Mouse (Mus musculus): ENCODE measurements around the gene Il15ra. TPM values are rescaled to one million over a fixed set of nuclear protein-coding genes. Genes with fewer than 3 reads are reported as not detected.

The Il15ra gene
- total RNA-seq, 2 experiments from 2014 or later, result 29.8 to 38.6 TPM

DNA sequence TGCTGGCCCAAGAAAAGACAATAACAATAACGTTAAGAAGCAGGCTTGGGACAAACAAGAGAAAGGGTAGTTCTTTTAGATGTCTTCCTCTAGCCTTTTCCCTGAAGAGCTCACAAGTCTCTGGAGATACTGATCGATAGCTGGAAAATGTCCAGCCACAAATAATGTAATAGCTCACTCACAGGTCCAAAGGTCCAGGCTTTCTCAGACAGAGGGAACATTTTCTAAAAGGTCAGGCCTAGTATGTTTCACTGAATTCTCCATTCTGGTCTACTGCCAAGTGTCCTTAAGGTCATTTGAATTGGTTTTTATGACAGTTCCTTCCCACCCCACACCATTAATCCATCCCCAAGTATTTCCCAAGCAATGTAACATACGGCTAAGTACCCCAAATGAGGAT lies 7.9 kb downstream of the Il15ra start:
- intact Hi-C loops (cut with DNase I), result no loop called here
- TF ChIP-seq CTCF (IDR thresholded peaks at IDR 0.05), result no peak

GRCm38 (mm10) chr2:11714535-11714934 lies 9.4 kb downstream of the Il15ra start:
- intact Hi-C loops (cut with DNase I), result no loop called here
- Histone ChIP-seq H3K27ac (no peak overlapping the region), H3K4me3 (no peak overlapping the region)
- TF ChIP-seq CTCF (IDR thresholded peaks at IDR 0.05), result no peak
- DNase-seq, result no peak

More for the DNA sequence above, 7.9 kb downstream of the Il15ra start:
- peak overlapping the region; percentile 48 for H3K27ac ChIP-seq
- DNase-seq, result no peak
- H3K4me3 ChIP-seq, result no peak overlapping the region

DNA sequence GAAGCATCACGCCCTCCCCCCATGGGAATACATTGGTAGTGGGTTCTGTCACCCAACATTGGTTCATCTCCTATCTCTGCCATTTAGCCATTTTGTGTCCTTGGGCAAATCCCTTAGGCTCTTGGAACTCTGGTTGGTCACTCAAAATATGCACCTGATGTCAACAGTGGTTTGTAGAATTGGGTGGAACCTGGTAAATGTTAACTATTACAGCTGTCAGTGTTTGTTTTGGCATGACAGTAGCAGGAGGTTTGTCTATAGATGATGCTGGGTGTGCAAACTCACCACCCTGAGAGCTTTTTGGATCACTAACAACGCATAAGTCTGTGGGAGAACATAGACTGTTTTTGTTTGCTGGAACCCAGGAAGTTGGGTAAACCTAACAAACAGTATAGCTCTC lies 13.5 kb downstream of the Il15ra start:
- no peak for TF ChIP-seq CTCF (IDR thresholded peaks at IDR 0.05)
- intact Hi-C loops (cut with DNase I), result no loop called here

GRCm38 (mm10) chr2:11722564-11722963 lies 17.5 kb downstream of the Il15ra start:
- no peak for DNase-seq
- no peak overlapping the region for H3K4me3 ChIP-seq
- no peak for TF ChIP-seq CTCF (IDR thresholded peaks at IDR 0.05)
- intact Hi-C loops (cut with DNase I), result loop anchor here (5.0 kb wide), 1 partner anchor 40 kb away; no protein-coding TSS in a partner anchor
- H3K27ac ChIP-seq, result no peak overlapping the region

More for the DNA sequence above, 13.5 kb downstream of the Il15ra start:
- H3K4me3 ChIP-seq, result no peak overlapping the region
- no peak for DNase-seq
- H3K27ac ChIP-seq, result no peak overlapping the region

DNA sequence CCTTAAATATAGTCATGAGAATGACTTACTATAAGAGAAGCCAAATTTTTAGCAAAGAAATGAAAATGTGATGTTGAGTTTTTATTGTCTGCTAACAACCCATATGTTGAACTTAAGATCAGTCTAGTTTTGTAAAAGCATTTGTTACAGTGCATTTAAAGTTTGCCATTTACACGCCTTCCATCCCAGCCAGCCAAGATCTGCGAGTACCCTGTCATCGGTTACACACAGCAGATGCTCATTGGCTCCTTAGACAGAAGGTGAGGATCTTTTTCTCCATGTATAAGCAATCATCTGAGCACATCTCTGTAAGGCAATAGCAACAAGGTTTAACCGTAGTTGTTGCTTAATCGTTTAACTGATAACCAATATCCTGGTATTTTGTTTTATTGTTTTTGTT lies 22.5 kb downstream of the Il15ra start:
- intact Hi-C loops (cut with DNase I), result no loop called here
- no peak for DNase-seq
- Histone ChIP-seq H3K4me3 (no peak overlapping the region), H3K27ac (no peak overlapping the region)
- TF ChIP-seq CTCF (IDR thresholded peaks at IDR 0.05), result no peak

- peak overlapping the region; percentile 31; the same call in 1 of the 2 replicates for H3K27ac ChIP-seq
- no peak overlapping the region for H3K4me3 ChIP-seq
- DNase-seq, result no peak
- intact Hi-C loops (cut with DNase I), result no loop called here
- TF ChIP-seq CTCF (IDR thresholded peaks at IDR 0.05), result no peak
Measured at GRCm38 (mm10) chr2:11729091-11729490, 24.0 kb downstream of the Il15ra start.

DNA sequence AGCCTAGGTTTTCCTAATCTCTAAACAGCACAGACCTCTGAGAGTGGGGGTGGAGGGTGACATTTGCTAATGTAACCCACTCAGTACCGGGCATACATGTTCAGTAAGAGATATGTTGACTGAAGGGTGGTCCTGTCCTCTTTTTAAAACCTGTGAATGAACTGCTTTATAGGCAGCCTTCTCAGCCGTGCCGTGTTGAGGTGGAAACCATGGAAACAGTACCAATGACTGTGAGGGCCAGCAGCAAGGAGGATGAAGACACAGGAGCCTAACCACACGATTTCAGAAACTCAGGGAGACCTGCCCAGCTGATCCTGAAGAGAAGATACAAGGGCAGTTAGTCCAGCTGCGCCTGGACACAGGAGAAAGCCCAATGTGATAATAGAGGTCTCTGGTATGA lies 27.9 kb downstream of the Il15ra start:
- no peak overlapping the region for H3K4me3 ChIP-seq
- TF ChIP-seq CTCF (IDR thresholded peaks at IDR 0.05), result no peak
- no peak for DNase-seq
- H3K27ac ChIP-seq, result no peak overlapping the region
- intact Hi-C loops (cut with DNase I), result no loop called here

GRCm38 (mm10) chr2:11735853-11736252 lies 30.8 kb downstream of the Il15ra start:
- no peak for TF ChIP-seq CTCF (IDR thresholded peaks at IDR 0.05)
- Histone ChIP-seq H3K27ac (no peak overlapping the region), H3K4me3 (no peak overlapping the region)
- intact Hi-C loops (cut with DNase I), result loop anchor here (1.0 kb wide), 1 partner anchor 20 kb away; no protein-coding TSS in a partner anchor
- DNase-seq, result no peak

DNA sequence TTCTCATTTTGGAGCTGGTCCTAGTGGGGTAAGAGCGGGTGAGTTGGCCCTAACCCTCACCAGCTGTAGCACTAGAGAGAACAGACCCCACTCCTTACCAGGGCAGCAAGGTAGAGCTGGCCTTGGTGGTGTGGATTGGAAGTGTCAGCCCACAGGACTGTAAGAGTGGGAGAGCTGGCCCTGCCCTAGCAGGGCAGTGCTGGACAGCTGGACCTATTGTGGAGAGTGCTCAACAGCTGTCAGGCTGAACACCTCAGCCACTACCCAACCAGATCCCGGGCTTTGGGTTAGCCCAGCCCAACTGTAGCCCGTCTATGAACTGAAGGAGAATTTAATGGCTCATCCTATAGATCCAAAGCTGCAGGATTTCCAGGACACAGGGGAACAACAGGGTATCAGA lies 33.7 kb downstream of the Il15ra start:
- TF ChIP-seq CTCF (IDR thresholded peaks at IDR 0.05), result no peak
- no peak for DNase-seq
- Histone ChIP-seq H3K4me3 (no peak overlapping the region), H3K27ac (no peak overlapping the region)
- intact Hi-C loops (cut with DNase I), result no loop called here

DNA sequence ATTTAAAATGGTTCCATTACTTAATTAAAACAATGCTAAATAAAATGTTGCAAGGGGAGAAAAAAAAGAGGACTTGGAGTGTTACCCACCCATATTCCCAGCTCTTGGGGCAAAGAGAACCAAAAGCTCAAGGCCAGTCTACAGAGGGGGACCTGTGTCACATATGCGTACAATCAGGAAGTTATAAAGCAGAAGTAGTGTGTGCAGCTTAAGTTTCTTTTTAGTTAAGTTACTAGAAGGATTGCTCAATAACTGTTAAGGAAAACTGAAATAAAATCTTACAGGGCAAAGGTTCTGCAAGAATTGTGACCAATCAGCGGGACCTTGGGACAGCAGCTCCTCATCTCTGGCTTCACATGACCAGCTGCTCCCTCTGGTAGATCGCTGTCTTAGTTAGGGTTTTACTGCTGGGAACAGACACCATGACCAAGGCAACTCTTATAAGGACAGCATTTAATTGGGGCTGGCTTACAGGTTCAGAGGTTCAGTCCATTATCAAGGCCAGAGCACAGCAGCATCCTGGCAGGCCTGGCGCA lies 34.5 kb downstream of the Il15ra start:
- no peak for DNase-seq
- no peak overlapping the region for H3K4me3 ChIP-seq
- H3K27ac ChIP-seq, result no peak overlapping the region
- no peak for TF ChIP-seq CTCF (IDR thresholded peaks at IDR 0.05)
- intact Hi-C loops (cut with DNase I), result no loop called here

DNA sequence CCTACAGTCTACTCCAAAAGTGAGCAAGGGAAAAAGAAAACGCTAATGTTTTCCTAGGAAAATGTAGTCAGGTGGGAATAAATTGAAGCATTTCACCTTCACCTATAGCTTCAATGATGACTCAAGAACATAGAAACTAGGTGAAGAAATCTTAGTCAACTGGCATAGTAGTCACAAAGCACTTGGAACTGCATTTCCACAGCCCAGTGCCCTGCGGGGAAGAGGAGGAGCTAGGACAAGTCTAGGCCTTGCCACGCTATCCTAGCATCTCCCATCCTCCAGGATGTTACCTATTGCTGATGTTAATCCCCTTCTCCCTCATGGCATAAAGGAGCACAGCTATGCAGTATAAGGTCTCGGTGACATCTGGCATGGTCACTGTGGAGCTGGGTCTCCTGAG lies 57.5 kb downstream of the Il15ra start:
- DNase-seq, result no peak
- Histone ChIP-seq H3K27ac (no peak overlapping the region), H3K4me3 (no peak overlapping the region)
- no peak for TF ChIP-seq CTCF (IDR thresholded peaks at IDR 0.05)
- intact Hi-C loops (cut with DNase I), result loop anchor here (5.0 kb wide), 1 partner anchor 40 kb away; no protein-coding TSS in a partner anchor

GRCm38 (mm10) chr2:11765694-11766093 lies 60.6 kb downstream of the Il15ra start:
- intact Hi-C loops (cut with DNase I), result loop anchor here (5.0 kb wide), 1 partner anchor 228 kb away; no protein-coding TSS in a partner anchor
- Histone ChIP-seq H3K27ac (peak overlapping the region; percentile 82; the same call in 1 of the 2 replicates), H3K4me3 (no peak overlapping the region)
- TF ChIP-seq CTCF (IDR thresholded peaks at IDR 0.05), result no peak
- DNase-seq, result no peak

GRCm38 (mm10) chr2:11766485-11767160 lies 61.5 kb downstream of the Il15ra start:
- no peak for DNase-seq
- TF ChIP-seq CTCF (IDR thresholded peaks at IDR 0.05), result no peak
- intact Hi-C loops (cut with DNase I), result loop anchor here (5.0 kb wide), 1 partner anchor 229 kb away; no protein-coding TSS in a partner anchor

More at GRCm38 (mm10) chr2:11766485-11767160, 61.5 kb downstream of the Il15ra start:
- Histone ChIP-seq H3K27ac (peak overlapping the region; percentile 82), H3K4me3 (no peak overlapping the region)
